In genomic region chr13:113728111-113728510, GRCm38 (mm10) we compare ENCODE assay signal across 8 mouse cellular contexts.
DNase-seq lines count a peak whose midpoint lies in the region; ATAC-seq lines count a peak whose summit lies in the region.

No protein-coding gene starts in this region.

- H3K9ac ChIP-seq in forebrain, embryonic 14.5 days (ENCODE audit: low read length), result no peak overlapping the region

- no peak overlapping the region for H3K4me2 ChIP-seq in forebrain, embryonic 14.5 days (ENCODE audit: low read length)

- no peak for ATAC-seq in megakaryocyte-erythroid progenitor cell, adult 5-6 weeks (replicated peaks; ENCODE audit: low FRiP score, low TSS enrichment, poor library complexity, severe bottlenecking)
- ATAC-seq in forebrain, embryonic 14.5 days, result no peak
- no peak for ATAC-seq in activated CD4-positive, CD25-positive, alpha-beta regulatory T cell, adult 4 months

- no peaks in the 10 kb centered on the region for H3K36me3 ChIP-seq in forebrain, embryonic 14.5 days (ENCODE audit: control insufficient read depth, insufficient read depth, low read length)

- no peaks in the 10 kb centered on the region for H3K27me3 ChIP-seq in forebrain, embryonic 14.5 days (replicated peaks; ENCODE audit: control insufficient read depth, insufficient read depth, low read length)

- 49% methylated on average over 5 of the region's 5 CpGs for WGBS in forebrain, embryonic 14.5 days

- DNase-seq in layer of hippocampus, adult 11-12 months (ENCODE audit: low spot score), result peak; percentile 15
- no peak for DNase-seq in layer of hippocampus, postnatal 36 days
- peak; percentile 33 for DNase-seq in adipocyte (ENCODE audit: low spot score)
- peak; percentile 49 for DNase-seq in gastrocnemius, postnatal 10 days
- DNase-seq in kidney, postnatal 4 days, result peak; percentile 72 to 77
- DNase-seq in forebrain, embryonic 14.5 days (ENCODE audit: low spot score), result no peak

- no peaks in the 10 kb centered on the region for H3K4me1 ChIP-seq in forebrain, embryonic 14.5 days (ENCODE audit: control insufficient read depth, insufficient read depth, low read length)

- H3K9me3 ChIP-seq in forebrain, embryonic 14.5 days (replicated peaks; ENCODE audit: control insufficient read depth, low read length), result no peaks in the 10 kb centered on the region

- no peak overlapping the region for H3K4me3 ChIP-seq in forebrain, embryonic 14.5 days (ENCODE audit: low read depth, low read length)

- H3K27ac ChIP-seq in forebrain, embryonic 14.5 days (ENCODE audit: low read depth, low read length), result no peak overlapping the region

Comparison
In these comparisons a context has a peak if more than half of its experiments do, and no peak if none do; other contexts are left out.
1. DNase-seq: peak in layer of hippocampus, adult 11-12 months (single experiment), adipocyte (single experiment), gastrocnemius, postnatal 10 days (single experiment) and kidney, postnatal 4 days (2 of 2); none in layer of hippocampus, postnatal 36 days (0 of 2) and forebrain, embryonic 14.5 days (single experiment).